Comparison of ENCODE assay signal across 11 mouse cellular contexts in genomic region chr6:17554757-17555156, GRCm38 (mm10).
DNase-seq lines count a peak whose midpoint lies in the region; ATAC-seq lines count a peak whose summit lies in the region.
"Had no signal": no experiment of that assay in that cellular context is flagged by ENCODE, and none has a peak within 500 bp of the region (broad histone marks: within the 10 kb centered on the region; RNA-seq: fewer than 3 reads in every experiment).

No protein-coding gene starts in this region.

- no peak overlapping the region for H3K27ac ChIP-seq in hindbrain, embryonic 16.5 days (ENCODE audit: low read depth, low read length)
- no peak overlapping the region for H3K27ac ChIP-seq in hindbrain, embryonic 11.5 days (ENCODE audit: low read depth, low read length)
- H3K27ac ChIP-seq in neural tube, embryonic 13.5 days (replicated peaks), result no peak overlapping the region
- H3K27ac ChIP-seq: heart, adult 2 months had no signal

- DNase-seq in hindbrain, embryonic 11.5 days (ENCODE audit: low spot score), result no peak
- peak; percentile 61 for DNase-seq in NIH3T3 (ENCODE audit: low read depth)
- peak; percentile 31 for DNase-seq in kidney, adult 18-20 months
- DNase-seq in gastrocnemius, postnatal 4 days (ENCODE audit: low spot score in 2 of 2), result no peak
- no peak for DNase-seq in adrenal gland, adult (ENCODE audit: inconsistent age in 2 of 2, low spot score in 1 of 2)
- DNase-seq: cerebellum, adult 8-10 months; heart, adult 2 months had no signal

- no peaks in the 10 kb centered on the region for H3K4me1 ChIP-seq in hindbrain, embryonic 16.5 days (ENCODE audit: control insufficient read depth, insufficient read depth, low read depth, low read length)
- no peaks in the 10 kb centered on the region for H3K4me1 ChIP-seq in hindbrain, embryonic 11.5 days (replicated peaks; ENCODE audit: control insufficient read depth, insufficient read depth, low read length)
- H3K4me1 ChIP-seq in neural tube, embryonic 13.5 days (replicated peaks), result peaks cover 10% of the 10 kb centered on the region; the same call in 1 of the 2 replicates
- H3K4me1 ChIP-seq: megakaryocyte, embryonic 14.5 days had no signal

- no peak overlapping the region for H3K4me2 ChIP-seq in hindbrain, embryonic 16.5 days (ENCODE audit: low read length)
- H3K4me2 ChIP-seq in hindbrain, embryonic 11.5 days (replicated peaks; ENCODE audit: low read depth, low read length), result no peak overlapping the region
- H3K4me2 ChIP-seq in neural tube, embryonic 13.5 days, result no peak overlapping the region

- no peaks in the 10 kb centered on the region for H3K9me3 ChIP-seq in hindbrain, embryonic 16.5 days (ENCODE audit: control insufficient read depth, low read length)
- no peaks in the 10 kb centered on the region for H3K9me3 ChIP-seq in hindbrain, embryonic 11.5 days (ENCODE audit: control insufficient read depth, low read length)
- H3K9me3 ChIP-seq in neural tube, embryonic 13.5 days, result no peaks in the 10 kb centered on the region
- H3K9me3 ChIP-seq: megakaryocyte, embryonic 14.5 days had no signal

- no peak overlapping the region for H3K9ac ChIP-seq in hindbrain, embryonic 16.5 days (ENCODE audit: low read depth, low read length)
- H3K9ac ChIP-seq in hindbrain, embryonic 11.5 days (ENCODE audit: low read depth, low read length), result no peak overlapping the region
- no peak overlapping the region for H3K9ac ChIP-seq in neural tube, embryonic 13.5 days

- no peaks in the 10 kb centered on the region for H3K36me3 ChIP-seq in hindbrain, embryonic 16.5 days (ENCODE audit: control insufficient read depth, insufficient read depth, low read length)
- no peaks in the 10 kb centered on the region for H3K36me3 ChIP-seq in hindbrain, embryonic 11.5 days (ENCODE audit: control insufficient read depth, insufficient read depth, low read length)
- H3K36me3 ChIP-seq in neural tube, embryonic 13.5 days, result no peaks in the 10 kb centered on the region

- H3K4me3 ChIP-seq in hindbrain, embryonic 16.5 days (ENCODE audit: low read length), result no peak overlapping the region
- H3K4me3 ChIP-seq in hindbrain, embryonic 11.5 days (ENCODE audit: low read depth, low read length), result no peak overlapping the region
- no peak overlapping the region for H3K4me3 ChIP-seq in neural tube, embryonic 13.5 days
- H3K4me3 ChIP-seq: heart, adult 2 months; megakaryocyte, embryonic 14.5 days had no signal

- peak; percentile 68 for ATAC-seq in hindbrain, embryonic 16.5 days
- no peak for ATAC-seq in hindbrain, embryonic 11.5 days (ENCODE audit: low FRiP score)
- peak; percentile 74 for ATAC-seq in neural tube, embryonic 13.5 days (ENCODE audit: low read depth)
- ATAC-seq in CD4-positive, CD25-positive, alpha-beta regulatory T cell, adult 4 months, result no peak

- WGBS in hindbrain, embryonic 16.5 days, result 24% methylated on average over 3 of the region's 3 CpGs
- WGBS in hindbrain, embryonic 11.5 days, result 52% methylated on average over 3 of the region's 3 CpGs
- 11% methylated on average over 3 of the region's 3 CpGs for WGBS in neural tube, embryonic 13.5 days

- no peaks in the 10 kb centered on the region for H3K27me3 ChIP-seq in hindbrain, embryonic 16.5 days (replicated peaks; ENCODE audit: control insufficient read depth, insufficient read depth, low read length)
- no peaks in the 10 kb centered on the region for H3K27me3 ChIP-seq in hindbrain, embryonic 11.5 days (ENCODE audit: control insufficient read depth, insufficient read depth, low read length)
- no peaks in the 10 kb centered on the region for H3K27me3 ChIP-seq in neural tube, embryonic 13.5 days
- H3K27me3 ChIP-seq: megakaryocyte, embryonic 14.5 days had no signal

Comparison
In these comparisons a context has a peak if more than half of its experiments do, and no peak if none do; other contexts are left out.
1. ATAC-seq: peak in hindbrain, embryonic 16.5 days (single experiment) and neural tube, embryonic 13.5 days (single experiment); none in hindbrain, embryonic 11.5 days (single experiment) and CD4-positive, CD25-positive, alpha-beta regulatory T cell, adult 4 months (single experiment).
2. DNase-seq: peak in NIH3T3 (single experiment) and kidney, adult 18-20 months (single experiment); none in hindbrain, embryonic 11.5 days (single experiment), gastrocnemius, postnatal 4 days (0 of 2) and adrenal gland, adult (0 of 2).